Mouse (Mus musculus) neural tube, postnatal 0 days (tissue): ENCODE results near the gene Hmcn1. TPM values are rescaled to one million over a fixed set of nuclear protein-coding genes. Genes with fewer than 3 reads are reported as not detected.

Experiments used
- polyA plus RNA-seq: library from polyadenylated mRNA; unstranded; fragments of >200 nt; fragmentation: Nextera tagmentation; extraction: Ambion mirVana; gene quantifications from 2 replicates; pipeline ENCODE4 v1.2.1, GENCODE M21; 2015

The Hmcn1 gene
- polyA plus RNA-seq: 2.5 and 2.7 TPM in 2 replicates

GRCm38 (mm10) chr1:150993162-150994064, at the start of gene Hmcn1:
Gene Hmcn1, minus strand, starts transcription at chr1:150993435.

Other genes starting within 250 kb of the Hmcn1 start
- not detected in 2 replicates for gene Gm47985, start 189.1 kb upstream of the Hmcn1 start, polyA plus RNA-seq
- 0.10 TPM in 1 of 2 replicates, not detected in the other for gene Gm8947, start 198.9 kb upstream of the Hmcn1 start, polyA plus RNA-seq
- 0.25 and 0.31 TPM in 2 replicates for gene Gm47995, start 205.0 kb upstream of the Hmcn1 start, polyA plus RNA-seq
- not detected in 2 replicates for gene 3110040M04Rik, start 210.7 kb upstream of the Hmcn1 start, polyA plus RNA-seq
- gene Gm47996, start 216.7 kb upstream of the Hmcn1 start, polyA plus RNA-seq: 0.28 TPM in 1 of 2 replicates, not detected in the other